Mouse (Mus musculus): Measurements from ENCODE around the gene Oscp1. TPM values are rescaled to one million over a fixed set of nuclear protein-coding genes. Genes with fewer than 3 reads are reported as not detected.

Gene Oscp1
- polyA plus RNA-seq, 1 experiment from 2014 or later: 6.6 TPM

GRCm38 (mm10) chr4:126120506-126120905, 62.1 kb downstream of the Oscp1 start:
- no peak for DNase-seq (ENCODE audit: low spot score)
- WGBS: 92% methylated on average over 2 of the region's 2 CpGs
- no peak overlapping the region for H3K4me2 ChIP-seq

GRCm38 (mm10) chr4:126123309-126124040, 65.1 kb downstream of the Oscp1 start:
- Histone ChIP-seq H3K36me3 (ENCODE audit: control insufficient read depth, insufficient read depth, low read length) (peaks cover 13% of the 10 kb centered on the region), H3K9ac (ENCODE audit: low read depth, low read length) (no peak overlapping the region), H3K4me1 (replicated peaks; ENCODE audit: control insufficient read depth, insufficient read depth, low read length) (no peaks in the 10 kb centered on the region), H3K27me3 (replicated peaks; ENCODE audit: control insufficient read depth, insufficient read depth, low read length) (no peaks in the 10 kb centered on the region), H3K4me2 (no peak overlapping the region), H3K27ac (ENCODE audit: low read depth, low read length) (no peak overlapping the region), H3K9me3 (ENCODE audit: control insufficient read depth, low read length) (no peaks in the 10 kb centered on the region), H3K4me3 (ENCODE audit: low read depth, low read length) (no peak overlapping the region)
- WGBS: 88% methylated on average over 10 of the region's 10 CpGs
- ATAC-seq (replicated peaks; ENCODE audit: low FRiP score): no peak
- no peak for DNase-seq (ENCODE audit: low spot score)

More at GRCm38 (mm10) chr4:126120506-126120905, 62.1 kb downstream of the Oscp1 start:
- Histone ChIP-seq H3K9ac (ENCODE audit: low read depth, low read length) (no peak overlapping the region), H3K27me3 (replicated peaks; ENCODE audit: control insufficient read depth, insufficient read depth, low read length) (no peaks in the 10 kb centered on the region), H3K4me3 (ENCODE audit: low read depth, low read length) (no peak overlapping the region), H3K9me3 (ENCODE audit: control insufficient read depth, low read length) (no peaks in the 10 kb centered on the region), H3K36me3 (ENCODE audit: control insufficient read depth, insufficient read depth, low read length) (peaks cover 8% of the 10 kb centered on the region; the same call in 1 of the 2 replicates), H3K27ac (ENCODE audit: low read depth, low read length) (no peak overlapping the region), H3K4me1 (replicated peaks; ENCODE audit: control insufficient read depth, insufficient read depth, low read length) (peaks cover 6% of the 10 kb centered on the region; the same call in 1 of the 2 replicates)
- no peak for ATAC-seq (replicated peaks; ENCODE audit: low FRiP score)

DNA sequence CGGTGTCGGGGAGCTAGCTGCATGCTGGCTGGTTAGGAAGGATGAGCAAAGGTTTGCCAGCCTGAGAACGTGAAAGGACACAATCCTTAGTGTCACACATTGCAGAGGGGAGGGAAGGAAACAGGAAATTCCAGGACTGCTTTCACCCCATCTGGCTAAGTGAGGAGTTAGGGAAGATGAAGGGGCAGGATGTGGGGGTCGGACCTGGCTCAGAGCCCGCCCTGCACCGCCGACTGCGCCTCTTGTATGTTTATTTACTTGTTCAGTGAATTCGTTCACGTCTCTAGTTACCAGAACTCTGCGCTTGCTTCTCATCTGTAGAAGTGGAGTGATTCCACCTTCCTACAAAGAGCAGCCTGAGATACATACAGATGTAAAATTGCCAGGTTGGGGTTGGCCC, 72.1 kb downstream of the Oscp1 start:
- H3K27me3 ChIP-seq (replicated peaks; ENCODE audit: control insufficient read depth, insufficient read depth, low read length): no peaks in the 10 kb centered on the region
- H3K4me2 ChIP-seq: no peak overlapping the region
- ATAC-seq (replicated peaks; ENCODE audit: low FRiP score) (no peak), DNase-seq (ENCODE audit: low spot score) (no peak)
- peaks cover 5% of the 10 kb centered on the region; the same call in 1 of the 2 replicates for H3K4me1 ChIP-seq (replicated peaks; ENCODE audit: control insufficient read depth, insufficient read depth, low read length)
- peak overlapping the region; percentile 64; the same call in 1 of the 2 replicates for H3K27ac ChIP-seq (ENCODE audit: low read depth, low read length)
- H3K36me3 ChIP-seq (ENCODE audit: control insufficient read depth, insufficient read depth, low read length): peaks cover 8% of the 10 kb centered on the region; the same call in 1 of the 2 replicates
- no peak overlapping the region for H3K4me3 ChIP-seq (ENCODE audit: low read depth, low read length)
- 69% methylated on average over 11 of the region's 11 CpGs for WGBS
- H3K9me3 ChIP-seq (ENCODE audit: control insufficient read depth, low read length): no peaks in the 10 kb centered on the region
- H3K9ac ChIP-seq (ENCODE audit: low read depth, low read length): no peak overlapping the region

GRCm38 (mm10) chr4:126131290-126132121, 73.1 kb downstream of the Oscp1 start:
- Histone ChIP-seq H3K36me3 (ENCODE audit: control insufficient read depth, insufficient read depth, low read length) (peaks cover 3% of the 10 kb centered on the region; the same call in 1 of the 2 replicates), H3K27me3 (replicated peaks; ENCODE audit: control insufficient read depth, insufficient read depth, low read length) (no peaks in the 10 kb centered on the region), H3K27ac (ENCODE audit: low read depth, low read length) (no peak overlapping the region), H3K4me3 (ENCODE audit: low read depth, low read length) (no peak overlapping the region), H3K9ac (ENCODE audit: low read depth, low read length) (no peak overlapping the region), H3K4me2 (no peak overlapping the region), H3K9me3 (ENCODE audit: control insufficient read depth, low read length) (no peaks in the 10 kb centered on the region), H3K4me1 (replicated peaks; ENCODE audit: control insufficient read depth, insufficient read depth, low read length) (peaks cover 5% of the 10 kb centered on the region; the same call in 1 of the 2 replicates)
- WGBS: 62% methylated on average over 10 of the region's 10 CpGs
- ATAC-seq (replicated peaks; ENCODE audit: low FRiP score): no peak
- no peak for DNase-seq (ENCODE audit: low spot score)

GRCm38 (mm10) chr4:126132636-126133264, 74.4 kb downstream of the Oscp1 start:
- Histone ChIP-seq H3K4me1 (replicated peaks; ENCODE audit: control insufficient read depth, insufficient read depth, low read length) (peaks cover 5% of the 10 kb centered on the region; the same call in 1 of the 2 replicates), H3K27ac (ENCODE audit: low read depth, low read length) (no peak overlapping the region), H3K9me3 (ENCODE audit: control insufficient read depth, low read length) (no peaks in the 10 kb centered on the region), H3K4me3 (ENCODE audit: low read depth, low read length) (no peak overlapping the region), H3K27me3 (replicated peaks; ENCODE audit: control insufficient read depth, insufficient read depth, low read length) (no peaks in the 10 kb centered on the region), H3K9ac (ENCODE audit: low read depth, low read length) (no peak overlapping the region), H3K36me3 (ENCODE audit: control insufficient read depth, insufficient read depth, low read length) (peaks cover 6% of the 10 kb centered on the region), H3K4me2 (no peak overlapping the region)
- WGBS: 85% methylated on average over 6 of the region's 6 CpGs
- DNase-seq (ENCODE audit: low spot score) (no peak), ATAC-seq (replicated peaks; ENCODE audit: low FRiP score) (no peak)

DNA sequence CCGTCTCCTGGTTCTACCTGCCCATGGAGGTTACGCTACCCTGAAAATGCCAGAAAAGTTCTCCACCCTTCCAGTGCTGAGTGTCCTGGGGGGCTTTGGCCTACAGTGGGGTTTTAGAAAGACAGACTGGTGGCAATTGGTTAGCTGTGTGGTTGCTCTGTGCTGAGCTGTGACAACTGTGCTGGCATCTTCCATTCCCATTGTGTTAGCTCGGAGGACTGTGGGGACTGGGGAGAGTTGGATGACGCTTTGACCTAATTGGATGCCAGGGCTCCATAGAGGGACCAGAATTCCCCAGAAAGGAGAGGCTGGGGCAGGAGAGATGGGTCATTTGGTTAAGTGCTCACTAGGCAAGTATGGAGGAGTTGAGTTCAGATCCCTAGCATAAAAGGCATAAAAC, 75.9 kb downstream of the Oscp1 start:
- Histone ChIP-seq H3K27me3 (replicated peaks; ENCODE audit: control insufficient read depth, insufficient read depth, low read length) (no peaks in the 10 kb centered on the region), H3K9ac (ENCODE audit: low read depth, low read length) (no peak overlapping the region), H3K9me3 (ENCODE audit: control insufficient read depth, low read length) (no peaks in the 10 kb centered on the region), H3K27ac (ENCODE audit: low read depth, low read length) (no peak overlapping the region), H3K4me1 (replicated peaks; ENCODE audit: control insufficient read depth, insufficient read depth, low read length) (peaks cover 5% of the 10 kb centered on the region; the same call in 1 of the 2 replicates), H3K4me3 (ENCODE audit: low read depth, low read length) (no peak overlapping the region), H3K36me3 (ENCODE audit: control insufficient read depth, insufficient read depth, low read length) (peaks cover 10% of the 10 kb centered on the region), H3K4me2 (no peak overlapping the region)
- DNase-seq (ENCODE audit: low spot score) (no peak), ATAC-seq (replicated peaks; ENCODE audit: low FRiP score) (no peak)
- 98% methylated on average over 4 of the region's 4 CpGs for WGBS

GRCm38 (mm10) chr4:126134639-126135038, 76.3 kb downstream of the Oscp1 start:
- ATAC-seq (replicated peaks; ENCODE audit: low FRiP score): no peak
- Histone ChIP-seq H3K4me3 (ENCODE audit: low read depth, low read length) (no peak overlapping the region), H3K36me3 (ENCODE audit: control insufficient read depth, insufficient read depth, low read length) (peaks cover 10% of the 10 kb centered on the region), H3K4me1 (replicated peaks; ENCODE audit: control insufficient read depth, insufficient read depth, low read length) (peaks cover 5% of the 10 kb centered on the region; the same call in 1 of the 2 replicates), H3K4me2 (no peak overlapping the region), H3K27me3 (replicated peaks; ENCODE audit: control insufficient read depth, insufficient read depth, low read length) (no peaks in the 10 kb centered on the region), H3K9ac (ENCODE audit: low read depth, low read length) (no peak overlapping the region), H3K27ac (ENCODE audit: low read depth, low read length) (no peak overlapping the region), H3K9me3 (ENCODE audit: control insufficient read depth, low read length) (no peaks in the 10 kb centered on the region)
- no peak for DNase-seq (ENCODE audit: low spot score)
- WGBS: 78% methylated on average over 4 of the region's 4 CpGs

GRCm38 (mm10) chr4:126137773-126138172, 79.4 kb downstream of the Oscp1 start:
- no peaks in the 10 kb centered on the region for H3K27me3 ChIP-seq (replicated peaks; ENCODE audit: control insufficient read depth, insufficient read depth, low read length)
- DNase-seq (ENCODE audit: low spot score): no peak
- 82% methylated on average over 4 of the region's 4 CpGs for WGBS
- peaks cover 10% of the 10 kb centered on the region for H3K36me3 ChIP-seq (ENCODE audit: control insufficient read depth, insufficient read depth, low read length)
- H3K9ac ChIP-seq (ENCODE audit: low read depth, low read length): no peak overlapping the region
- no peak overlapping the region for H3K4me3 ChIP-seq (ENCODE audit: low read depth, low read length)
- H3K9me3 ChIP-seq (ENCODE audit: control insufficient read depth, low read length): no peaks in the 10 kb centered on the region
- no peak overlapping the region for H3K27ac ChIP-seq (ENCODE audit: low read depth, low read length)
- H3K4me2 ChIP-seq: no peak overlapping the region
- H3K4me1 ChIP-seq (replicated peaks; ENCODE audit: control insufficient read depth, insufficient read depth, low read length): peaks cover 6% of the 10 kb centered on the region; the same call in 1 of the 2 replicates
- ATAC-seq (replicated peaks; ENCODE audit: low FRiP score): no peak

Measured in liver, embryonic 11.5 days (tissue).